Mouse (Mus musculus): ENCODE data around the gene Fras1.

Gene Fras1

GRCm38 (mm10) chr5:96792422-96792821 is 418.7 kb downstream of the Fras1 start:
- in situ Hi-C loops (cut with MboI): no loop called here

- in situ Hi-C loops (cut with MboI): no loop called here
These were observed 419.4 kb downstream of the Fras1 start, which contains the start of gene Anxa3 for GRCm38 (mm10) chr5:96792936-96793718. Anxa3 (plus strand) TSS chr5:96793339.

- in situ Hi-C loops (cut with MboI): no loop called here
These were observed 420.3 kb downstream of the Fras1 start for GRCm38 (mm10) chr5:96793953-96794635.

- in situ Hi-C loops (cut with MboI): no loop called here
These were observed 422.0 kb downstream of the Fras1 start for GRCm38 (mm10) chr5:96795752-96796151.

GRCm38 (mm10) chr5:96797465-96797864 is 423.7 kb downstream of the Fras1 start:
- in situ Hi-C loops (cut with MboI): no loop called here

GRCm38 (mm10) chr5:96799165-96799564 is 425.4 kb downstream of the Fras1 start:
- in situ Hi-C loops (cut with MboI): no loop called here

- in situ Hi-C loops (cut with MboI): no loop called here
These were observed 426.2 kb downstream of the Fras1 start for GRCm38 (mm10) chr5:96799969-96800368.

GRCm38 (mm10) chr5:96802185-96802584 is 428.4 kb downstream of the Fras1 start:
- in situ Hi-C loops (cut with MboI): no loop called here

GRCm38 (mm10) chr5:96803091-96803490 is 429.3 kb downstream of the Fras1 start:
- in situ Hi-C loops (cut with MboI): no loop called here

GRCm38 (mm10) chr5:96804304-96804703 is 430.5 kb downstream of the Fras1 start:
- in situ Hi-C loops (cut with MboI): no loop called here

- in situ Hi-C loops (cut with MboI): no loop called here
These were observed 431.1 kb downstream of the Fras1 start for GRCm38 (mm10) chr5:96804813-96805212.

- in situ Hi-C loops (cut with MboI): no loop called here
These were observed 436.9 kb downstream of the Fras1 start for GRCm38 (mm10) chr5:96810620-96811019.

- in situ Hi-C loops (cut with MboI): no loop called here
These were observed 451.1 kb downstream of the Fras1 start for GRCm38 (mm10) chr5:96824769-96825327.

GRCm38 (mm10) chr5:96827176-96827575 is 453.4 kb downstream of the Fras1 start:
- in situ Hi-C loops (cut with MboI): no loop called here
